Mouse (Mus musculus) v-Abl transformed pro-B cells (cell line): ENCODE results near the gene Nup214.

Source experiments
- in situ Hi-C, 2 experiments: fragments of 400-800 bp; cut with MboI; formaldehyde crosslinking; loops; one replicate each; pipeline ENCODE4 v1.15.1; 2025; ENCODE audit not compliant: unreplicated experiment in 2 of 2

Gene Nup214

DNA sequence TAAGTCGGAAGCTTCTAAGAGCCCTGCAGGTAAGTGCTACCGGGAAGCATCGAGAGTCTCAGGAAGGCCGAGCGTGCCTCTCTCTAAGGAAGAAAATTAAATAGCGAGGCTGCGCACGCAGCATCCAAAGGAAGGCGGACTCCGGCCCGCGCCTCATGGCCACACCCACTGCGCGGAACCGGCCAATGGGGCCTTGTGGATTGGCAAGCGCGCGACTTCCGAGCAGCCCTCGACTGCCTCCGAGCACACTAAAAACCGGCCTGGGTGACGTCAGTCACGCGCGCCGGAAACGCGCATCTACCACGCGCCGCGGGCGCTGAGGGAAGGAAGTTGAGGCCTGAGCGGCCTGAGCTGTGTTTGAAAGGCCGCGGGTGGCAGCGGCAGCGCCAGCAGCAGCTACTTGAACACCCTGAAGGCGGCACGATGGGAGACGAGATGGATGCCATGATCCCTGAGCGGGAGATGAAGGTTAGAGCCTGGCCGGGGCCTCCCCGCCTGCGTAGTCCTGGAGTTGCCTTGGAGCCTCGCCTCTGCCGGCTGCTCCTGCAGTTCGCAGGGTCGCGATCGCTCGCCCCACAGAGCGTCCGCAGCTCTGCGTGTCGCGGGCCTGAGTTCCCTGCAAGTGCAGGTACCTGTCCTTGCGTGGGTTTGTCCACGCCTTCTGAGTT is at the start of gene Nup214:
Nup214 (plus strand) TSS at position 296 of the 668 bp plus-strand sequence.
- in situ Hi-C loops = loop anchor here in 1 of 2 experiments (5.0 kb wide), 1 partner anchor 308 kb away; no protein-coding TSS in a partner anchor

DNA sequence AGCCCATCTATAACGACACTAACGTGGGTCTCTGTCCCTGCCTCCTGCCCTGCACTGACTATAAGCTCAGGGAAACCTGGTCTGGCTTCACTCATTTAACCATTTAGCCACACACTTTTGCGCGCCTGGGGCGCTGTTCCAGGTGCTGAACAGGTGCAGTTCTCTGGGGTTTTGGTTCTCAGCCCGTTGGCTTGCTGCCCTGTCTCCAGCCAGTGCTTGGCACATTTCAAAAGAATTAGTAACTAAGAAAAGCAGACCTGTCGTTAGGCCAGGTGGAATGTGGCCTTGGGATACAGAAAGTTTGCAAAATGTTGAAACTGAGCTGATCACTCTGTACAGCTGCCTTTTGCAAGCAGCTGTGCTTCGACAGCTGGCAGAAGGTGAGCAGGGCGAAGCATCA is 49.4 kb upstream of the Nup214 start:
- in situ Hi-C loops = loop anchor here (5.0 to 10.0 kb wide), 2 partner anchors 207 to 440 kb away; no protein-coding TSS in a partner anchor

DNA sequence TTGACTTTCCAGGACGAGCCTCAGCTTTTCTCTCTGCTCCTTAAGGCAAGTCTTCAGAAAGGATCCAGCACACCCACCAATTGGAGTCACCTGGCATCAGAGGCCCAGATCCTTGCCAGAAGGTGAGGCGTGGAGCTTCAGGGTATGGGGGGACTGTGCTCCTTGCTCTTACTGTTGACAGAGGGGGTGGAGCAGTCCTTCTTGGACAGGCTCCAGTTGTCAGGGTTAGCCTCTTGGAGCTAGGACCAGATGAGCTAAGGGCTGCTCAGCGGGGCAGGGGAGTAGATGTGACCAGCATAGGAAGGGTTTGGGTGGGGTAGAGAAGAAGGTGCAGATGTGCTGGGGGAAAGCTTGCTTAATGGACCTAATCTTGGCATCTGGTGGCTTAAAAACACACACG is 48.3 kb upstream of the Nup214 start:
- in situ Hi-C loops = loop anchor here in 1 of 2 experiments (10.0 kb wide), 1 partner anchor 441 kb away; no protein-coding TSS in a partner anchor

- in situ Hi-C loops = loop anchor here in 1 of 2 experiments (10.0 kb wide), 1 partner anchor 445 kb away; no protein-coding TSS in a partner anchor
Observed at GRCm38 (mm10) chr2:31929664-31930063, 44.6 kb upstream of the Nup214 start.

DNA sequence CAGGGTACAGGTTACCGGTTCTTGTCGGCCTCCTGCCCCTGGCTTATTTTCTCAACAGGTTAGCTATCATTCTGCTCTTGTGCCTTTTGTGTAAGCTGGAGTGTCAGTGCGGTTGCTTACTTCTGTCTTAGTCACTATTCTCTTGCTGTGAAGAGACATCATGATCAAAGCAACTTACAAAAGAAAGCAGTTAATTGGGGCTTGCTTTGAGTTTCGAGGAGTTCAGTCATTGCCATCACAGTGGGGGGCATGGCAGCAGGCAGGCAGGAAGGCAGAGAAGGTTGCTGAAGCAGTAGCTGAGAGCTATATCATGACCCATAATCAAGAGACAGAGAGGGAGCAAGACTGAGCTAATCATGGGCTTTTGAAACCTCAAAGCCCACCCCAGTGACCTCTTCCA is 39.7 kb upstream of the Nup214 start:
- in situ Hi-C loops = no loop called here

DNA sequence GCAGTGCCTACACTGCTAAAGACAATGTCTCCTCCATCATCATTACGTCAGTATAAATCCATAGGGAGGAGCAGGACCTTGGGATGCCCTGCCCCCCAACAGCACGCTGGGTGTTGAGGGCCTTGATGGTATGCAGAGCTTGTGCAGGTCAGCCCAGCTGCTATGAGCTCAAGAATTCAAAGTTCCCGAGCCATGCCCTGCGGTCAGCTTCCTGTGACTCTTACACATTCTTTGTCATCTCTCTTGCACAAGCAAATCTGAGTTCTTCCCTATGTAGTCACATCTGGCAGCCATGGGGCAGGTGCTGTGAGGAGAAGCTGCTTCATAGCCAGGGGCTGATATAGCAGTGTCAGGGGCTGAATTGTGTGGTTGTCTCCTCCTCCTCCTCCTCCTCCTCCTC is 39.2 kb upstream of the Nup214 start:
- in situ Hi-C loops = no loop called here

GRCm38 (mm10) chr2:31938298-31938697 is 35.9 kb upstream of the Nup214 start:
- in situ Hi-C loops = no loop called here

GRCm38 (mm10) chr2:31943011-31943410 is 31.2 kb upstream of the Nup214 start:
- in situ Hi-C loops = no loop called here

GRCm38 (mm10) chr2:31945580-31945979 is 28.7 kb upstream of the Nup214 start:
- in situ Hi-C loops = no loop called here

DNA sequence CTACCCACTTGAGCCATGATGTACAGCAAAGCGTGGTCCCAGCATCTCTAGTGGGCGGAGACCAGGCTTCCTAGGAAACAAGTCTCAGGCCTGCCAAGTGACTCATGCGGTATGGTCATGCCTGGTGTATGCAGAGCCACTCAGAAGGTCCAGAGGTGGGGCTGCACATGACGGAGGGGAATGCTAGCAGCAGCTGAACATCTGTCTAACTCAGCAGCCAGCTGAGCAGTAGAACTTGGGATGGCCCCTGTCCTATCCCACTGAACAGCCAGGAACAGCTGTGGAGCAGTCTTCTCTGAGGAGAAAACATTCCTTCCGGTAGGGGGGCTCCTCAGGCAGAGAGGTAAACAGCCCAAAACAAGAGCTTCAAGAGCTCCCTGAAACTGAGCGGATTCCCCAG is 25.8 kb upstream of the Nup214 start:
- in situ Hi-C loops = no loop called here

DNA sequence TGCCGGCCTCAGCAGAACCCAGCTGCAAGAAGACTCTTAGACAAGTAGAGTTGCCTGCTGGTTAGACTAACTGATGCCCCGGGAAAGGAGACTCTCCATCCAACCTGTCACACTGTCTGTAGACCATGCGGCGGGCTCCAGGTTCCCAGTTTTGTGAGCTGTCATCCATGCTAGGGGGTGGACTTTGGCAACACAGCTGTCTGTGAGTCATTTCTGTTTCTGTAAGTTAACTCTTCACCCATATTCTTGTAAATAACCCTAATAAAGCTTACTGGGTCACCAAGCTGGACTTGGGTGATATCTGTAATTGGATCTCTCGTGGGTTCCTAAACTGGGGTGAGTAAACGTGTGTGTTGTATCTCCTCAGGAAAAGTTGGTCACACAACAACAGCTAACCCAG is 25.4 kb upstream of the Nup214 start:
- in situ Hi-C loops = no loop called here

- in situ Hi-C loops = no loop called here
Observed at GRCm38 (mm10) chr2:31950058-31950871, 24.0 kb upstream of the Nup214 start, which contains the start of gene Aif1l. TSS of gene Aif1l (plus strand) at chr2:31950139.

DNA sequence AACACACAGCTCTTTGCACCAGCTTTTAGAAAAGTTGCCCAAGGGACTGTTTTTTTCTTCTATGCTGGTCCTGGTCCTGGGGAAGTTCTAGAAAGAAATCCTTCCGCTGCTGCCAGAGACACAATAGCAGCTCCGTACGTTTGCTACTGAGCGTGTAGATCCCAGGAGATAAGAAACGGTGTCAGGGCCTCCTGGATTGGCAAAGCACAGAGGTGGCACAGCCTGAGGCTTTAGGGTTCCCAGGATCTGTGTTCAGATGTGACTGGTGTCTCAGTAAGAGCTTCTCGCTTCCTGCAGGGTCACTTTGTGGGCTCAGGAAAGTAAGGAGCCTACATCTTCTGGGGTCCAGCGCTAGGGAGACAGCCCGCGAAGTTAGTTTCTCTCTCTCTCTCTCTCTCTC is 23.3 kb upstream of the Nup214 start:
- in situ Hi-C loops = no loop called here

DNA sequence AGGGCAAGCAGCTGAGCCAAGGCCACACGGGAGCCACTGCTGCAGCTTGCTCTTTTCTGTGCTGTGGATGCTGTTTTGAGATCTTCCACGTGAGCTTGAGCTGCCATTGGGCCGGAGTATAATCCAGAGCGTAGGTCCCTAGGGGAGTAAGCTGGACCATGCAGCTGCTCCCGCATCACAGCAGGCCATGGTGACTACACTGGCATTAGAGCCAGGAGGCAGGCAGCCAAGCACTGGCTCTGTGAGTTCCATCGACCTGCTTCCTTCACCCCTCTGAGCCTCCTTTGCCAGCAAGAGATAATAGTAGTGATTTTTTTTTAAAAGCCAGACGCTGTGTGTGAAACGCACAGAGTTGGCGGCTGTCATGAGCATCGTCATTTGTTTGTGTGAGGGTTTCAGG is 22.0 kb upstream of the Nup214 start:
- in situ Hi-C loops = no loop called here

DNA sequence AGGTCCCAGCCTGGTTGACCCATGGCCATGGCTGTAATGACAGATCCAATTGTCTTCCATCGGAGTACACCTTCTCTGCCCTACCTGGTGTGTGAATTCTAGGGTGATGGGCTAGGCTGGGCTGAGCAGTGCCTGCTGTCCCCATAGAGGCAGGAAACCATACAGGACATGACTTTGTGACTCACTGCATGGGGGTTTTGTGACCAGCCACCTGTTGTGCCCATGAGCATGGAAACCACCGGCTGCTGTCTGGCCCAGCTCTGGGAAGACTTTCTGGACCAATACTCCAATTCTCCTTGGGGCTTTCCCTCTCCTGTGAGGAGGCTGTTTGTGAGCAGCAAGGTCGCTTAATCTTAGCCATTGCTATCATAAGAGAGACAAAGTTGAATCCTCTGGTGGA is 21.5 kb upstream of the Nup214 start:
- in situ Hi-C loops = no loop called here

DNA sequence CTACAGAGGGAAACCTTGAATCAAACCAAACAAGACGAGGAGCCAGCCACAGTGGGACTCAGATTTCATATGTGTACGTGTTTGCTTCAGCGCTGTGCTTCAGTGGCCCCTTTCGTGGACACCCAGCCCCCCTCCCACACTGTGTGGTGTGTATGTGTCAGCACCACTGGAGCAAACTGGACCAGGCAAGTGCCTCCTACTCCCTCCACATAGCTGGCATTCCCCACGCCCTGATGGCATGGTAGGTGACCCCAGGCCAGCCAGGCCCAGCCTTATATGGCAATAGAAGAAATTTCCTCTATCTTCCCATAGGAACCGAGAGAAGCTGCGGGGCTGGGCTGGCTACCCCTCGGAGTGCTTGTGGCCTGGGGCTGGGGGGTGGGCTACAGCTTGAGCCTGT is 20.5 kb upstream of the Nup214 start:
- in situ Hi-C loops = no loop called here

DNA sequence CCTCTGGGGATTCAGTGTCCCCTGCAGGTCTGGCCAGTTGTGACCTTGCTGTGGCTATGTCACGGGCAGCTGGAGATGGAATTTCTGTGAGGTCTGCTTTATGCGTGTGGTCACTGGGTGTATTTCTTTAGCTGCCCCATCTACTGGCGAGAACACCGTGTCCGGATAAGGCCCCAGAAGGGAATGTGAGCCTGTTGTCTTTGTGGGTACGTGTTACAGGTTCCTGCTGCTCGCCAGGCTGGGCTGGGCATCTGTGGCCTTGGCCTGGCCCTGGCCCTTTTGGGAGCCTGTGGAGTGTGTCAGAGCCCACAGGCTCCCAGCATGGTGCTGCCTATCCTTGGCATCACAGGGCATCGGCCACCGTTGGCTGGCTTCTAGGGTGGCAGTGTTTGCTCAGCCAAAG is 19.5 kb upstream of the Nup214 start:
- in situ Hi-C loops = no loop called here

GRCm38 (mm10) chr2:31955686-31956085 is 18.6 kb upstream of the Nup214 start:
- in situ Hi-C loops = no loop called here

GRCm38 (mm10) chr2:31957211-31957610 is 17.0 kb upstream of the Nup214 start:
- in situ Hi-C loops = no loop called here

- in situ Hi-C loops = no loop called here
Observed at GRCm38 (mm10) chr2:31960986-31961385, 13.2 kb upstream of the Nup214 start.

DNA sequence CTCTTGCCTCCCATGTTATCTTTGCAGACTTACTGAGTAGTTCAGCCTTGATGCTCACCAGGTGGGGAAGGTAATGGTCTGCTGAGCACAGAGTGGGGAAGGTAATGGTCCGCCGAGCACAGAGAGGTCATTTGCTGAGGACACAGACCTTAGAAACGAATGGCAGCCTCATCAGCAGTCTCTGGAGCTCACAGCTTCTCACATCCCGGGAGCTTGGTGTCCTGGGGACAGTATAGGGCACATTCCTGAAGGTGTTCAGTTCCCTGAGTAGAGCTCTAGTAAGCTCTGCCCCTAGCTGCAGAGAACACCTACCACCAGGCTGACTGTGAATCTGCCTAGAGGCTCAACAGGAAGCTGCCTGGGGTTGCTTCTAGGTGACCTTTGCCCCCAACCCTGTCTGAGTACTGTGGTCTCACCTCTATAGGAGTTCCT is 12.4 kb upstream of the Nup214 start:
- in situ Hi-C loops = no loop called here
